Mouse (Mus musculus) thymus, adult 2 months (tissue): ENCODE measurements around the gene Gcc1. TPM values are rescaled to one million over a fixed set of nuclear protein-coding genes. Genes with fewer than 3 reads are reported as not detected.
A peak's percentile ranks its signal among the peaks of the same experiment; 100 is the strongest.

Experiments
- DNase-seq: peaks from one replicate; pipeline ENCODE4 v3.0.0; 2021
- H3K27ac ChIP-seq: fragments of 200-500 bp; 2 replicates; pipeline ENCODE4 v1.5.1; 2012; ENCODE audit warnings: low read length, control low read depth; ENCODE audit not compliant: control insufficient read depth, insufficient read depth
- H3K27me3 ChIP-seq: fragments of 200-500 bp; 2 replicates; pipeline ENCODE4 v1.6.1; 2012; ENCODE audit warnings: mild to moderate bottlenecking, low read length, moderate library complexity, mixed read lengths; ENCODE audit not compliant: control insufficient read depth, insufficient read depth
- H3K36me3 ChIP-seq: fragments of 200-500 bp; 2 replicates; pipeline ENCODE4 v1.6.1; 2012; ENCODE audit warnings: mild to moderate bottlenecking, low read length, moderate library complexity; ENCODE audit not compliant: control insufficient read depth, insufficient read depth
- H3K4me1 ChIP-seq: fragments of 200-500 bp; replicated peaks from 2 replicates; pipeline ENCODE4 v1.6.1; 2012; ENCODE audit warnings: low read length; ENCODE audit not compliant: control insufficient read depth, insufficient read depth
- H3K4me3 ChIP-seq: fragments of 200-500 bp; 2 replicates; pipeline ENCODE4 v1.5.1; 2012; ENCODE audit warnings: mild to moderate bottlenecking, low read length, control low read depth, moderate library complexity; ENCODE audit not compliant: control insufficient read depth, insufficient read depth
- CTCF ChIP-seq: fragments of 200-500 bp; IDR thresholded peaks from 2 replicates; pipeline ENCODE4 v1.5.1; 2012; ENCODE audit warnings: mild to moderate bottlenecking, control low read depth, low read length, moderate library complexity, borderline replicate concordance; ENCODE audit not compliant: control insufficient read depth, poor library complexity, insufficient read depth; ENCODE audit errors: extremely low read depth
- POLR2A ChIP-seq: fragments of 200-500 bp; IDR thresholded peaks from 2 replicates; pipeline ENCODE4 v1.6.1; 2012; ENCODE audit warnings: mild to moderate bottlenecking, low read length, control low read depth, moderate library complexity; ENCODE audit not compliant: control insufficient read depth, poor library complexity, insufficient read depth; ENCODE audit errors: extremely low read depth
- WGBS: fragments of 180-500 bp; shearing (Covaris S2); methylation state at CpG from one replicate; pipeline ENCODE4 v1.1.7; 2018; 5-methylcytosine and 5-hydroxymethylcytosine counted together
- polyA plus RNA-seq: library from polyadenylated mRNA; depleted of rRNA; stranded (reverse); fragments of >200 nt; gene quantifications from 2 replicates; pipeline ENCODE4 v1.2.3, GENCODE M21; 2012

The Gcc1 gene
- polyA plus RNA-seq, 1 experiment, result 9.3 TPM

GRCm38 (mm10) chr6:28464630-28465029, 36.4 kb upstream of the Gcc1 start:
- Histone ChIP-seq H3K4me1 (peaks cover 2% of the 10 kb centered on the region; the same call in 1 of the 2 replicates), H3K4me3 (no peak overlapping the region), H3K36me3 (no peaks in the 10 kb centered on the region), H3K27me3 (no peaks in the 10 kb centered on the region), H3K27ac (no peak overlapping the region)
- TF ChIP-seq POLR2A (no peak), CTCF (no peak)
- DNase-seq, result no peak
- WGBS, result 70% methylated on average over 6 of the region's 6 CpGs

- H3K4me3 ChIP-seq, result no peak overlapping the region
- peaks cover 2% of the 10 kb centered on the region; the same call in 1 of the 2 replicates for H3K4me1 ChIP-seq
- H3K27ac ChIP-seq, result no peak overlapping the region
- peak; percentile 70; the same call in 1 of the 2 replicates for TF ChIP-seq CTCF
- no peak for TF ChIP-seq POLR2A
- 11% methylated on average over 5 of the region's 5 CpGs for WGBS
- no peaks in the 10 kb centered on the region for H3K36me3 ChIP-seq
- no peaks in the 10 kb centered on the region for H3K27me3 ChIP-seq
- DNase-seq, result peak; percentile 67
Observed at GRCm38 (mm10) chr6:28460534-28460933, 32.3 kb upstream of the Gcc1 start.

- no peak for DNase-seq
- Histone ChIP-seq H3K27ac (no peak overlapping the region), H3K27me3 (no peaks in the 10 kb centered on the region), H3K4me1 (no peaks in the 10 kb centered on the region), H3K36me3 (no peaks in the 10 kb centered on the region), H3K4me3 (no peak overlapping the region)
- TF ChIP-seq POLR2A (no peak), CTCF (no peak)
Observed at GRCm38 (mm10) chr6:28459221-28459668, 31.1 kb upstream of the Gcc1 start.

GRCm38 (mm10) chr6:28450977-28451376, 22.8 kb upstream of the Gcc1 start:
- no peaks in the 10 kb centered on the region for H3K36me3 ChIP-seq
- DNase-seq, result no peak
- H3K27me3 ChIP-seq, result no peaks in the 10 kb centered on the region; the same call in 1 of the 2 replicates
- WGBS, result 8% methylated on average over 12 of the region's 12 CpGs
- H3K4me3 ChIP-seq, result no peak overlapping the region
- H3K4me1 ChIP-seq, result no peaks in the 10 kb centered on the region
- H3K27ac ChIP-seq, result no peak overlapping the region
- TF ChIP-seq CTCF, result no peak
- TF ChIP-seq POLR2A, result no peak

- Histone ChIP-seq H3K4me3 (no peak overlapping the region), H3K27ac (no peak overlapping the region), H3K4me1 (no peaks in the 10 kb centered on the region), H3K27me3 (no peaks in the 10 kb centered on the region; the same call in 1 of the 2 replicates), H3K36me3 (no peaks in the 10 kb centered on the region)
- TF ChIP-seq POLR2A, result no peak
- no peak for TF ChIP-seq CTCF
- no peak for DNase-seq
- 20% methylated on average over 5 of the region's 5 CpGs for WGBS
Observed at GRCm38 (mm10) chr6:28450481-28450880, 22.3 kb upstream of the Gcc1 start.

- no peaks in the 10 kb centered on the region; the same call in 1 of the 2 replicates for H3K27me3 ChIP-seq
- TF ChIP-seq POLR2A, result no peak
- TF ChIP-seq CTCF, result no peak
Observed at GRCm38 (mm10) chr6:28449253-28449652, 21.1 kb upstream of the Gcc1 start, which contains the start of gene Pax4. Gene Pax4 (minus strand): TSS chr6:28449353.

GRCm38 (mm10) chr6:28447937-28448336, 19.7 kb upstream of the Gcc1 start:
- no peak for DNase-seq
- Histone ChIP-seq H3K4me1 (no peaks in the 10 kb centered on the region), H3K36me3 (no peaks in the 10 kb centered on the region), H3K4me3 (no peak overlapping the region), H3K27ac (no peak overlapping the region), H3K27me3 (no peaks in the 10 kb centered on the region; the same call in 1 of the 2 replicates)
- WGBS, result 92% methylated on average over 7 of the region's 7 CpGs
- TF ChIP-seq CTCF (no peak), POLR2A (no peak)

More at GRCm38 (mm10) chr6:28449253-28449652, 21.1 kb upstream of the Gcc1 start, which contains the start of gene Pax4:
- 83% methylated on average over 2 of the region's 2 CpGs for WGBS
- Histone ChIP-seq H3K4me1 (no peaks in the 10 kb centered on the region), H3K27ac (no peak within 1 kb of the TSS), H3K4me3 (no peak within 1 kb of the TSS), H3K36me3 (no peaks in the 10 kb centered on the region)
- no peak for DNase-seq
